Mouse (Mus musculus) thymus, adult 2 months (tissue): ENCODE measurements around the gene Chmp4b.

Experiments
- CTCF ChIP-seq: fragments of 200-500 bp; IDR thresholded peaks from 2 replicates; pipeline ENCODE4 v1.5.1; 2012; ENCODE audit warnings: mild to moderate bottlenecking, control low read depth, low read length, moderate library complexity, borderline replicate concordance; ENCODE audit not compliant: control insufficient read depth, poor library complexity, insufficient read depth; ENCODE audit errors: extremely low read depth
- POLR2A ChIP-seq: fragments of 200-500 bp; IDR thresholded peaks from 2 replicates; pipeline ENCODE4 v1.6.1; 2012; ENCODE audit warnings: mild to moderate bottlenecking, low read length, control low read depth, moderate library complexity; ENCODE audit not compliant: control insufficient read depth, poor library complexity, insufficient read depth; ENCODE audit errors: extremely low read depth

DNA sequence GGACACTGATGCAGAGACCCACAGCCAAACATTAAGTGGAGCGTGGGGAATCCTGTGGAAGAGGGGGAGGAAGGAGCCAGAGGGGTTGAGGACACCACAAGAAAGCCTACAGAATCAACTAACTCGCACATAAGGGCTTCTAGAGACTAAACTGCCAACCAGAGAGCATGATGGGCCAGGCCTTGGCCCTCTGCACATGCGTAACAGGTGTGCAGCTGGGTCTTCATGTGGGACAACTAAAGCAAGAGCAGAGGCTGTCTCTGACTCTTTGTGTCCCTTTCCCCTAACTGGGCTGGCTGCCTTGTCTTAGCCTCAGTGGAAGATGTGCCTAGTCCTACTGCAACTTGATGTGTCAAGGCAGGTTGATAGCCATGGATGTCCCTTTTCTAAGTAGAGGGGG lies 34.4 kb upstream of the Chmp4b start:
- TF ChIP-seq CTCF, result no peak
- no peak for TF ChIP-seq POLR2A
